Mouse (Mus musculus): Measurements from ENCODE around the gene Ptx3.

- no peak for TF ChIP-seq CHD2 (IDR thresholded peaks at IDR 0.05; ENCODE audit: low read depth, low read length)
- no peak for TF ChIP-seq HCFC1 (IDR thresholded peaks at IDR 0.05; ENCODE audit: borderline replicate concordance, insufficient read depth, low read length)
Observed at GRCm38 (mm10) chr3:66215759-66216158, 4.0 kb upstream of the Ptx3 start.
